Mouse (Mus musculus) T-helper 2 cell (primary cell): ENCODE data around the gene Baz2a.
"Not testable (repeated sequence)": the region's sequence is repeated elsewhere in the genome, so short reads cannot be mapped to it uniquely, and the experiment has no call there.

Experiments used
- in situ Hi-C: fragments of 300-600 bp; cut with MboI, MseI; formaldehyde crosslinking; loops from one replicate; pipeline ENCODE4 v1.15.1; 2025; ENCODE audit warnings: high pct_unique_total_duplicates

Baz2a gene

GRCm38 (mm10) chr10:128111227-128111626 is 19.9 kb downstream of the Baz2a start:
- in situ Hi-C loops = no loop called here

DNA sequence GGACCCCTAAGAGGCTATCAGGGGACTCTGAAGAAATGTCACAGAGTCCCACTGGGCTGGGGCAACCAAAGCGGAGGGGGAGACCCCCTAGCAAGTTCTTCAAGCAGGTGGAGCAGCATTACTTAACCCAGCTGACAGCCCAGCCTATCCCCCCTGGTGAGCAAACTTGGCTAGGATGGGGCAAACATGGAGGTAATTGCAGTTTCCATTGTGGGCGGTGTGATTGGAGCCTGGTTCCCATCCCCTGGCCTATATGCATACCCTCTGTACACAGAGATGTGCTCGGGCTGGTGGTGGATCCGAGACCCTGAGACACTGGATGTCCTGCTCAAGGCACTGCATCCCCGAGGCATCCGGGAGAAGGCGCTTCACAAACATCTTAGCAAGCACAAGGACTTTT is 32.5 kb downstream of the Baz2a start:
- in situ Hi-C loops = no loop called here

DNA sequence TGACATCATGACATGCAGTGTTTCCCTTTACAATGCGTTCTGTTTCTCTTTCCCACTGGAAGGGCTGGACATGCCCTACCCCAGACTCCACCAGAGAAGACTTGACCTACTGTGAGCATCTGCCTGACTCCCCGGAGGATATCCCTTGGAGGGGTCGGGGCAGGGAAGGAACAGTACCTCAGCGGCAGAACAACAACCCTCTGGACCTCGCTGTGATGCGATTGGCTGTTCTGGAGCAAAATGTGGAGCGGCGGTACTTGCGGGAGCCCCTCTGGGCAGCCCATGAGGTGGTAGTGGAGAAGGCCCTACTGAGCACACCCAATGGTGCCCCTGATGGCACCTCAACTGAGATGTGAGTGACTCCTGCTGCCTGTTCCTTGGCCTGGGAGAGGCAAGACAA is 33.5 kb downstream of the Baz2a start:
- in situ Hi-C loops = no loop called here

DNA sequence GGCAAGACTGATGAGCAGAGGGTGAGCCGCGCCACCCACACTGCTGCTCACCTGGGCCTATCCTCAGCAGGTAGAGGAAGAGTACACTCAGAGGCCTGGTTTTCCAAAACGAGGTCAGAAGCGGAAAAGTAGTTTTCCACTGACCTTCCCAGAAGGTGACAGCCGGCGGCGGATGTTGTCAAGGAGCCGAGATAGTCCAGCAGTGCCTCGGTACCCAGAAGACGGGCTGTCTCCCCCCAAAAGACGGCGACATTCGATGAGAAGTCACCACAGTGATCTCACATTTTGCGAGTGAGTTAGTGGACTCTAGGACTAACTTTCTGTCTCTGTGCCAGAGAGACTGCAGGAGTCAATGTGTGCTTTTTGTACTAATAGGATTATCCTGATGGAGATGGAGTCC is 34.6 kb downstream of the Baz2a start:
- in situ Hi-C loops = no loop called here

DNA sequence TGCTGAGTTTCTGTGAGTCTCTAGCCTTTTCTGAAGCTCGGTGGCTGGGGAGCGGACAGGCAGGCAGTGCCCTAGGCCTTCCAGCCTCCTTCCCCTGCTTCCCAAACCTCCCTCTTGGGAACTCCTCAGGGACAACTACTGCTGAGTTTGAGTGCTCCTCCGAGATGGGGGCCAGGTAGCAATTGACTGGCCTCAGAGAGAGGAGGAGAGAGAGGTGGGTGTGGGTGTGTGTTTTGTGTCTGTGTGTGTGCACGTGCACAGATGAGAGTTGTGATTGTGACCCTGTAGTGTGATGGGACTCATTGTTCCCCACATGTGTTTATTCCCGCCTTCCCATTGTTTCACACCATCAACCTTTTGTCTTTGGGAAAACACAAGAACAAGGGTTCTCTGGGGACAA is 36.1 kb downstream of the Baz2a start:
- in situ Hi-C loops = no loop called here

DNA sequence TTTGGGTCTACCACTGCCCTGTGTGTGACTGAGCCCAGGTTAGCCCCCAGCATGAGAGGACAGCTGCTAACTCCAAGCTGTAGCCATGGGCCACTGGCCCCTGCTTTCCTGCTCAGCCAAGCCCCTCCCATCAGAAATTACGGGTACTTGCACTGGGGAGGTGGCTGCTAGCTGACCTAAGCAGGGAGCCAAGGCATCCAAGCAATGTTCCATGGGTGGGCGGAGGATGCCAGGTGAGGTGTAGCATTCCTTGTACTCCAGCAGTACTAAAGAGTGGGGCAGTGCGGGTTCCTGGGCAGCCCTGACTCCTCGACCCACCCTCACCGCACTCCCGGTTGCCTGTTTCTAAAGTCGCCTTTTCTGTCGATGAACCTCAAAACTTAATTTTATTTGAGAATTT is 36.8 kb downstream of the Baz2a start:
- in situ Hi-C loops = no loop called here

DNA sequence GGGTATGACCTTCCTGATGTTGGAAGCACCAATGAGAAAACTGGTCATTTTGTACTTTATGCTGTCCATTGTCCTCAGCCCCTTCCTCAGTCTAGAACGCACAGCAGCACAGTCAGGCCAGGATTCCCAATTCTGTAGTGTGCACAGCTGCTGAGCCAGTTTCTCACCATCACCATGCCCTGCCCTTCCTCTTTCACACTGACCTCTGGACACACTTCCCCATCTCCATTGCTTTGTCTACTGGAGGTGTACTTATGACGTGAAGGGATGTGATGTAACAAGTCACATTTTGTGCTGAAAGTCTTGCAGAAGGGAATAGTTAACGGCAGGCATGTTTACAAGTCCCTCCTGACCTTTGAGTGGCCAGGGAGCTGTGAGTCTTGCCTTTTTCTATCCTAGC is 39.9 kb downstream of the Baz2a start:
- in situ Hi-C loops = no loop called here

- in situ Hi-C loops = no loop called here
Observed at GRCm38 (mm10) chr10:128131812-128132211, 40.4 kb downstream of the Baz2a start.

- in situ Hi-C loops = no loop called here
Observed at GRCm38 (mm10) chr10:128133650-128134332, 42.4 kb downstream of the Baz2a start.

GRCm38 (mm10) chr10:128135374-128135773 is 44.0 kb downstream of the Baz2a start:
- in situ Hi-C loops = no loop called here

- in situ Hi-C loops = loop anchor here (5.0 kb wide), 1 partner anchor 47 kb away; no protein-coding TSS in a partner anchor
Observed at GRCm38 (mm10) chr10:128140236-128140952, 49.0 kb downstream of the Baz2a start.

GRCm38 (mm10) chr10:128142165-128142564 is 50.8 kb downstream of the Baz2a start:
- in situ Hi-C loops = loop anchor here (5.0 kb wide), 1 partner anchor 45 kb away; no protein-coding TSS in a partner anchor

GRCm38 (mm10) chr10:128143659-128144058 is 52.3 kb downstream of the Baz2a start:
- in situ Hi-C loops = loop anchor here (5.0 kb wide), 1 partner anchor 44 kb away; no protein-coding TSS in a partner anchor

DNA sequence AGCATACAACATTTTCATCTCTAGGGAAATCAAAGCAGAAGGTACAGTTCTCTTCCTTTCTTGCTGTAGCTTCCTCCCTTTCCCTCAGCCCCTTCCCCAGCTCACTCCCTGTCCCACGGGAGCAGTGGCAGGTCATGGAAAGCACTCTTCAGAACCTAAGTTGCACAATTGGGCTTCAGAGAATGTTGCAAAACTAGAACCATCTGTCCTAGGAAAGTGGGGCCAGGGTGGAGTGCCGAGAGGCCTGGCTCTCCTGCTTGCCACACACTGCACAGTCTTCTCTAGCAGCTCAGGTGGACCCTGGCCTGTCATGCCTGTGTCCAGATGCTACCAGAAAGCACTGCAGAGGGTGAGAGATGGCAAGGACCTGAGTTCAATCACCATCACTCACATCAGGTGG is 53.6 kb downstream of the Baz2a start:
- in situ Hi-C loops = loop anchor here (5.0 kb wide), 1 partner anchor 42 kb away; no protein-coding TSS in a partner anchor

- in situ Hi-C loops = no loop called here
Observed at GRCm38 (mm10) chr10:128148789-128149365, 57.5 kb downstream of the Baz2a start.

DNA sequence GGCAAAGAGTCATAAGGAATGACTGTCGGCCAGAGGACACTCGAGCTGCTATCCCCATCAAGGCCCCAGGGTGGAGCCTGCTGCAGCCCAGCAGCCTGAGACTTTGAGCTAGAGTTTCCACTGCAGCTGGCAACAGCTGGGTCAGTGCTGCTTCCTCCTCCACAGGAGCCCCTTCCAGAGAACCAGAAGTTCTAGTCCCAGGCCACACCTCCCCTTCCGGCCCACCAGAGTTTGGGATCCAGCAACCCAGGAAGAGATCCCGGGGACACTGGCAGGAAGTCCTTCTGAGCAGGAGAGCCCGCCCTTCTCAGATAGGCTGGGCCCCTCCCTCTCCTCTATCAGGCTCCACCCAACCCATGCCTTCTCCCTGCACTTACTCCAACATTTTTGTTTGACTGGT is 58.2 kb downstream of the Baz2a start:
- in situ Hi-C loops = no loop called here

DNA sequence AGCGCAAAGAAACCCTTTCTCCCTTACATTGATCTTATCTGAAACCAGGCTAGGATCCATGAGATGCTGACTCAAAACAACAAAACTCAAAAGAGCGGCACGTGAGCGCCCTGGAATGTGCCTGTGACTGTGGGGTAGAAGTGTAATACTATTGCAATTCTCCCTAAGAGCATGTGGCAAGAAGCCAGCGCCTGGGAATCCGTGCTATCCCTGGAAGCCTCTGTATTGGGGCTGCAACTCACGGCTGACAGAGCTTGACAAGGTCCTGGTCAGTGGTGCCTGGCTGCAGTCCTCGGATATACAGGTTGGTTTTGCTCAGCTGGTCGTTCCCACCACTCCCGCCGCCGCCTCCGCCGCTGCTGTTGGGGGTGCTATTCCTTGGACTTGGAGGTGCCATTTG is 59.6 kb downstream of the Baz2a start:
- in situ Hi-C loops = no loop called here

DNA sequence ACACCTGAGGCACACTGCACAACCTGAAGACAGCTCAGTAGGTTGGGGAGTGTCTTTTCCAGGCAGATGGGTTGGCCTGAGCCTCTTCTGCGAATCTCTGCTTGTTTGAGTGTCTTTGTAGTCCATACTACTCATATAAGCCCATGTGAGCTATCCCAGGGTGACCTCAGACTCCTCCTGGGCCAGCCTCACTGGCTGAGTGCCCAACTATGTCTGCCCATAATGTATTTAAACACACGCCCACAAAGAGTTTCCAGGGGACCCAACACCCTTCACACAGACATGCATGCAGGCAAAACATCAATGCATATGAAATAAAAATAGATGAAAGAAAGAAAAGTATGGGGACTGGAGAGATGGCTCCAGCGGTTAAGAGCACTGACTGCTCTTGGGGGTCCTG is 62.6 kb downstream of the Baz2a start:
- in situ Hi-C loops = no loop called here

GRCm38 (mm10) chr10:128165726-128166125 is 74.3 kb downstream of the Baz2a start:
- in situ Hi-C loops = not testable (repeated sequence)

DNA sequence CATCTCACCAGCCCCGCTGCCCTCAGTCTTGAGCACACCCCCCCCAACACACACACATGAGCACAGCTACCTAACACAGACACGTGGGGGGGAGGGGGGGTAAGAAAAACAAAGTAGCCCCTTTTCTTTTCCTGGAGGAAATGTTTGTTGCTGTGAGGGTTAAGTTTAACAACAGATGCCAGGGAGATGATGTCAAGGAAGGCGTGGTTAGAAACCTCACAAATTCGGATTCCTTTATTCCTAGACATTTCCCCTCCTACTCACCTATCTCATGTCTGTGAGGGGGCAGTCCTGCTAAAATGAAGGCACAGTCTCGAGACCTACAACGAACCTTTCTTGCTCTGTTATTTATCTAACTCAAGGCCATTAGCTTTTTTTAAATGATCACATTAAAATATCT is 75.7 kb downstream of the Baz2a start:
- in situ Hi-C loops = no loop called here

GRCm38 (mm10) chr10:128171348-128171747 is 80.0 kb downstream of the Baz2a start:
- in situ Hi-C loops = not testable (repeated sequence)

GRCm38 (mm10) chr10:128175302-128175701 is 83.9 kb downstream of the Baz2a start:
- in situ Hi-C loops = no loop called here
